Mouse (Mus musculus): ENCODE results near the gene Cacnb1.
A peak's percentile ranks its signal among the peaks of the same experiment; 100 is the strongest.

Cacnb1 gene

GRCm38 (mm10) chr11:98011716-98012115 lies 11.1 kb downstream of the Cacnb1 start:
- no peak for DNase-seq (ENCODE audit: low spot score)

GRCm38 (mm10) chr11:98008087-98008486 lies 14.7 kb downstream of the Cacnb1 start:
- DNase-seq (ENCODE audit: low spot score), result no peak

- no peak for DNase-seq (ENCODE audit: low spot score)
Observed at GRCm38 (mm10) chr11:98005686-98006085, 17.1 kb downstream of the Cacnb1 start.

- no peak for DNase-seq (ENCODE audit: low spot score)
Observed at GRCm38 (mm10) chr11:98005076-98005475, 17.8 kb downstream of the Cacnb1 start.

- DNase-seq (ENCODE audit: low spot score), result no peak
Observed at GRCm38 (mm10) chr11:98004161-98004560, 18.7 kb downstream of the Cacnb1 start.

GRCm38 (mm10) chr11:98003171-98003671 lies 19.6 kb downstream of the Cacnb1 start:
- DNase-seq (ENCODE audit: low spot score), result no peak

GRCm38 (mm10) chr11:98002627-98003026 lies 20.2 kb downstream of the Cacnb1 start:
- DNase-seq (ENCODE audit: low spot score), result peak; percentile 83

- DNase-seq (ENCODE audit: low spot score), result no peak
Observed at GRCm38 (mm10) chr11:98001986-98002385, 20.8 kb downstream of the Cacnb1 start.

GRCm38 (mm10) chr11:98001351-98001824 lies 21.4 kb downstream of the Cacnb1 start:
- no peak for DNase-seq (ENCODE audit: low spot score)

- DNase-seq (ENCODE audit: low spot score), result no peak
Observed at GRCm38 (mm10) chr11:98000378-98001140, 22.3 kb downstream of the Cacnb1 start.

GRCm38 (mm10) chr11:97999748-98000147 lies 23.1 kb downstream of the Cacnb1 start:
- no peak for DNase-seq (ENCODE audit: low spot score)

GRCm38 (mm10) chr11:97998898-97999608 lies 23.8 kb downstream of the Cacnb1 start:
- DNase-seq (ENCODE audit: low spot score), result no peak

- no peak for DNase-seq (ENCODE audit: low spot score)
Observed at GRCm38 (mm10) chr11:97998074-97998793, 24.6 kb downstream of the Cacnb1 start.

- no peak for DNase-seq (ENCODE audit: low spot score)
Observed at GRCm38 (mm10) chr11:97997387-97997960, 25.4 kb downstream of the Cacnb1 start.

GRCm38 (mm10) chr11:97996691-97997090 lies 26.1 kb downstream of the Cacnb1 start:
- no peak for DNase-seq (ENCODE audit: low spot score)

- no peak for DNase-seq (ENCODE audit: low spot score)
Observed at GRCm38 (mm10) chr11:97995564-97996288, 27.1 kb downstream of the Cacnb1 start, which contains the start of gene Arl5c. Arl5c (minus strand) TSS chr11:97996181.

GRCm38 (mm10) chr11:97994539-97995100 lies 28.2 kb downstream of the Cacnb1 start:
- DNase-seq (ENCODE audit: low spot score), result peak; percentile 78

GRCm38 (mm10) chr11:97988530-97989096 lies 34.2 kb downstream of the Cacnb1 start:
- DNase-seq (ENCODE audit: low spot score), result peak; percentile 93

GRCm38 (mm10) chr11:97987551-97988526 lies 35.0 kb downstream of the Cacnb1 start:
- peak; percentile 96 for DNase-seq (ENCODE audit: low spot score)
